In genomic region chr6:94701071-94701470, GRCm38 (mm10) we compare ENCODE assay signal across 8 mouse cellular contexts. TPM values are rescaled to one million over a fixed set of nuclear protein-coding genes. Genes with fewer than 3 reads are reported as not detected.
A peak's percentile ranks its signal among the peaks of the same experiment; 100 is the strongest.
DNase-seq lines count a peak whose midpoint lies in the region; ATAC-seq and TF ChIP-seq lines count a peak whose summit lies in the region.

No protein-coding gene starts in this region.

- no peaks in the 10 kb centered on the region for H3K36me3 ChIP-seq in heart, embryonic 13.5 days
- H3K36me3 ChIP-seq in hindbrain, embryonic 11.5 days (ENCODE audit: control insufficient read depth, insufficient read depth, low read length), result no peaks in the 10 kb centered on the region
- no peaks in the 10 kb centered on the region for H3K36me3 ChIP-seq in liver, postnatal 0 days (replicated peaks; ENCODE audit: insufficient read depth, low read length)
- no peaks in the 10 kb centered on the region for H3K36me3 ChIP-seq in stomach, postnatal 0 days (ENCODE audit: control insufficient read depth, insufficient read depth, low read length)

- H3K4me1 ChIP-seq in heart, embryonic 13.5 days, result peaks cover 47% of the 10 kb centered on the region
- H3K4me1 ChIP-seq in hindbrain, embryonic 11.5 days (replicated peaks; ENCODE audit: control insufficient read depth, insufficient read depth, low read length), result peaks cover 3% of the 10 kb centered on the region; the same call in 1 of the 2 replicates
- H3K4me1 ChIP-seq in liver, postnatal 0 days (ENCODE audit: insufficient read depth), result peaks cover 12% of the 10 kb centered on the region
- no peaks in the 10 kb centered on the region for H3K4me1 ChIP-seq in stomach, postnatal 0 days (replicated peaks; ENCODE audit: control insufficient read depth, insufficient read depth)

- intact Hi-C loops in heart, postnatal 25 days (cut with DNase I), result loop anchor here (2.0 to 10.0 kb wide), 3 partner anchors 52 to 264 kb away; no protein-coding TSS in a partner anchor

- H3K9me3 ChIP-seq in heart, embryonic 13.5 days, result no peaks in the 10 kb centered on the region
- H3K9me3 ChIP-seq in hindbrain, embryonic 11.5 days (ENCODE audit: control insufficient read depth, low read length), result no peaks in the 10 kb centered on the region
- no peaks in the 10 kb centered on the region for H3K9me3 ChIP-seq in liver, postnatal 0 days (ENCODE audit: low read length)
- H3K9me3 ChIP-seq in stomach, postnatal 0 days (ENCODE audit: control insufficient read depth, low read length), result no peaks in the 10 kb centered on the region

- no peak for ATAC-seq in heart, embryonic 13.5 days (ENCODE audit: extremely low read depth, insufficient number of reproducible peaks, low FRiP score, low TSS enrichment)
- ATAC-seq in hindbrain, embryonic 11.5 days (ENCODE audit: low FRiP score), result no peak
- no peak for ATAC-seq in liver, postnatal 0 days
- peak; percentile 9; the same call in 1 of the 2 replicates for ATAC-seq in stomach, postnatal 0 days (ENCODE audit: low FRiP score, low TSS enrichment)

- H3K27ac ChIP-seq in heart, embryonic 13.5 days (replicated peaks), result peak overlapping the region; percentile 87
- no peak overlapping the region for H3K27ac ChIP-seq in hindbrain, embryonic 11.5 days (ENCODE audit: low read depth, low read length)
- peak overlapping the region; percentile 53 for H3K27ac ChIP-seq in liver, postnatal 0 days (ENCODE audit: low read depth)
- peak overlapping the region; percentile 61 for H3K27ac ChIP-seq in stomach, postnatal 0 days (replicated peaks)

- DNase-seq in heart, postnatal 25 days (ENCODE audit: low spot score), result no peak
- DNase-seq in brain, adult 2 months (ENCODE audit: low read depth, low spot score), result peak; percentile 32
- peak; percentile 62 for DNase-seq in hindbrain, embryonic 11.5 days (ENCODE audit: low spot score)
- DNase-seq in liver, postnatal 0 days, result peak; percentile 44
- peak; percentile 68 for DNase-seq in stomach, postnatal 0 days (ENCODE audit: low spot score)
- DNase-seq in gastrocnemius, postnatal 25 days, result no peak
- DNase-seq in layer of hippocampus, adult 11-12 months (ENCODE audit: low spot score), result no peak

- no peak for TF ChIP-seq EP300 in liver, postnatal 0 days (IDR thresholded peaks at IDR 0.05; ENCODE audit: low read depth)
- TF ChIP-seq EP300 in stomach, postnatal 0 days (optimal IDR thresholded peaks at IDR 0.05), result no peak

- peak overlapping the region; percentile 76 for H3K9ac ChIP-seq in heart, embryonic 13.5 days
- no peak overlapping the region for H3K9ac ChIP-seq in hindbrain, embryonic 11.5 days (ENCODE audit: low read depth, low read length)
- H3K9ac ChIP-seq in liver, postnatal 0 days (replicated peaks), result no peak overlapping the region
- H3K9ac ChIP-seq in stomach, postnatal 0 days (ENCODE audit: low read length), result no peak overlapping the region; the same call in 1 of the 2 replicates

- peak overlapping the region; percentile 95 for H3K4me2 ChIP-seq in heart, embryonic 13.5 days
- peak overlapping the region; percentile 89 for H3K4me2 ChIP-seq in hindbrain, embryonic 11.5 days (replicated peaks; ENCODE audit: low read depth, low read length)
- peak overlapping the region; percentile 94 for H3K4me2 ChIP-seq in liver, postnatal 0 days (ENCODE audit: low read depth, low read length)
- peak overlapping the region; percentile 70 for H3K4me2 ChIP-seq in stomach, postnatal 0 days (replicated peaks; ENCODE audit: low read depth)

- 3% methylated on average over 18 of the region's 18 CpGs for WGBS in heart, embryonic 13.5 days
- WGBS in hindbrain, embryonic 11.5 days, result 5% methylated on average over 18 of the region's 18 CpGs
- 4% methylated on average over 18 of the region's 18 CpGs for WGBS in liver, postnatal 0 days (ENCODE audit: insufficient replicate concordance)
- WGBS in stomach, postnatal 0 days, result under 1% methylated on average over 18 of the region's 18 CpGs

- H3K27me3 ChIP-seq in heart, embryonic 13.5 days (replicated peaks), result 0 out of 2 replicates have a peak, but pooled peaks cover 6% of the 10 kb centered on the region
- no peaks in the 10 kb centered on the region for H3K27me3 ChIP-seq in hindbrain, embryonic 11.5 days (ENCODE audit: control insufficient read depth, insufficient read depth, low read length)
- H3K27me3 ChIP-seq in liver, postnatal 0 days (ENCODE audit: insufficient read depth, low read length), result peaks cover 23% of the 10 kb centered on the region
- H3K27me3 ChIP-seq in stomach, postnatal 0 days (ENCODE audit: control insufficient read depth, insufficient read depth, low read length), result no peaks in the 10 kb centered on the region

- peak overlapping the region; percentile 94 for H3K4me3 ChIP-seq in heart, embryonic 13.5 days
- peak overlapping the region; percentile 87 for H3K4me3 ChIP-seq in hindbrain, embryonic 11.5 days (ENCODE audit: low read depth, low read length)
- H3K4me3 ChIP-seq in liver, postnatal 0 days (ENCODE audit: low read depth, low read length), result peak overlapping the region; percentile 80
- H3K4me3 ChIP-seq in stomach, postnatal 0 days (ENCODE audit: low read depth, low read length), result peak overlapping the region; percentile 89

- peak; percentile 35; the same call in 1 of the 2 replicates for TF ChIP-seq CTCF in liver, postnatal 0 days (IDR thresholded peaks at IDR 0.05; ENCODE audit: low read depth)
- TF ChIP-seq CTCF in stomach, postnatal 0 days (IDR thresholded peaks at IDR 0.05; ENCODE audit: low read depth), result peak; percentile 53

RNA-seq across cellular contexts. Expression of gene Lrig1, which starts 1.1 kb away (rescaled TPM):
- polyA plus RNA-seq in heart, embryonic 13.5 days (2015; fragmentation: Nextera tagmentation; extraction: Ambion mirVana), result 8.1 and 8.3 TPM in 2 replicates
- total RNA-seq in heart, postnatal 25 days (2021), result 10 to 100 TPM; 35.3 to 35.9 TPM
- 18.0 and 20.2 TPM in 2 replicates for polyA plus RNA-seq in hindbrain, embryonic 11.5 days (2014; fragmentation: Nextera tagmentation; extraction: Ambion mirVana)
- 2.5 and 2.9 TPM in 2 replicates for polyA plus RNA-seq in liver, postnatal 0 days (2015; fragmentation: Nextera tagmentation; extraction: Ambion mirVana)
- 15.2 and 19.6 TPM in 2 replicates for polyA plus RNA-seq in stomach, postnatal 0 days (2015; fragmentation: Nextera tagmentation; extraction: Ambion mirVana)
- total RNA-seq in gastrocnemius, postnatal 25 days (2021), result 10 to 100 TPM; 35.9 to 38.8 TPM

Comparison
In these comparisons a context has a peak if more than half of its experiments do, and no peak if none do; other contexts are left out.
1. DNase-seq: peak in brain, adult 2 months (single experiment), hindbrain, embryonic 11.5 days (single experiment), liver, postnatal 0 days (single experiment) and stomach, postnatal 0 days (single experiment); none in heart, postnatal 25 days (single experiment), gastrocnemius, postnatal 25 days (single experiment) and layer of hippocampus, adult 11-12 months (single experiment).
2. Peak in every context shown above with its lines, with median percentiles within 50 percentile points of each other: H3K4me2 ChIP-seq and H3K4me3 ChIP-seq.